Mouse (Mus musculus): ENCODE results near the gene Tmem268.

GRCm38 (mm10) chr4:63547799-63548198, 10.8 kb upstream of the Tmem268 start:
- TF ChIP-seq POLR2A (IDR thresholded peaks at IDR 0.05; ENCODE audit: borderline replicate concordance, extremely low read depth, low read depth, low read length) (no peak), CTCF (IDR thresholded peaks at IDR 0.05; ENCODE audit: insufficient read depth, low read length) (no peak)

All from lung, adult 2 months (tissue).